Mouse (Mus musculus) adrenal gland, adult 8-10 months (tissue): Measurements from ENCODE around the gene Commd2. TPM values are rescaled to one million over a fixed set of nuclear protein-coding genes. Genes with fewer than 3 reads are reported as not detected.

Experiments
- DNase-seq: peaks from one replicate; pipeline ENCODE4 v3.0.0; 2022
- microRNA-seq, 2 experiments: library from miRNA; unstranded; fragments of <30 nt; microRNA quantifications; one replicate each; pipeline ENCODE4 v1.2.0; 2022
- total RNA-seq, 4 experiments: library from RNA; stranded (reverse); gene quantifications; 2 replicates each; pipeline ENCODE4 v1.2.4; 2022

Gene Commd2
- total RNA-seq, 4 experiments from 2014 or later, result 26.6 to 30.9 (median 29.1) TPM

- DNase-seq, result no peak
These were observed 39.0 kb downstream of the Commd2 start for GRCm38 (mm10) chr3:57612430-57612997.

- DNase-seq, result no peak
These were observed 39.7 kb downstream of the Commd2 start for GRCm38 (mm10) chr3:57611776-57612175.

- no peak for DNase-seq
These were observed 46.9 kb downstream of the Commd2 start for GRCm38 (mm10) chr3:57604618-57605015.

- no peak for DNase-seq
These were observed 47.5 kb downstream of the Commd2 start for GRCm38 (mm10) chr3:57603891-57604617.

- DNase-seq, result no peak
These were observed 48.9 kb downstream of the Commd2 start for GRCm38 (mm10) chr3:57602610-57603009.

GRCm38 (mm10) chr3:57596566-57596965 is 54.9 kb downstream of the Commd2 start:
- no peak for DNase-seq

GRCm38 (mm10) chr3:57595506-57595905 is 56.0 kb downstream of the Commd2 start:
- no peak for DNase-seq

Small RNA genes within 50 kb of the gene (microRNA-seq; reads per million reads assigned to microRNA genes)
- gene Mir6377, result 0 reads per million in 2 experiments

Other genes starting within 250 kb of the Commd2 start
- 1 to 10 TPM in 3 of 4 experiments, under 1 TPM in 1; 0.77 to 5.3 (median 1.5) TPM for gene Tm4sf4, start 226.4 kb downstream of the Commd2 start, total RNA-seq
- 10 to 100 TPM; 34.4 to 44.0 (median 37.2) TPM for gene Wwtr1, start 75.8 kb downstream of the Commd2 start, total RNA-seq
- gene Ankub1, start 41.1 kb upstream of the Commd2 start, total RNA-seq, result not detected
- gene Rnf13, start 84.3 kb upstream of the Commd2 start, total RNA-seq, result 100 to 1,000 TPM; 103 to 123 (median 113) TPM
- gene Pfn2, start 196.4 kb upstream of the Commd2 start, total RNA-seq, result 10 to 100 TPM; 47.6 to 57.7 (median 49.9) TPM